Mouse (Mus musculus) olfactory bulb, adult 2 months (tissue): ENCODE measurements around the gene Scyl3.

ENCODE experiments used
- CTCF ChIP-seq: fragments of 200-500 bp; IDR thresholded peaks from 2 replicates; pipeline ENCODE4 v1.5.1; 2012; ENCODE audit warnings: low read depth, mild to moderate bottlenecking, low read length, moderate library complexity; ENCODE audit not compliant: insufficient read depth
- POLR2A ChIP-seq: fragments of 200-500 bp; IDR thresholded peaks from 2 replicates; pipeline ENCODE4 v1.6.1; 2012; ENCODE audit warnings: mild to moderate bottlenecking, low read depth, low read length, moderate library complexity; ENCODE audit not compliant: insufficient read depth

GRCm38 (mm10) chr1:163953396-163953795 lies 24.5 kb downstream of the Scyl3 start:
- TF ChIP-seq CTCF: no peak
- TF ChIP-seq POLR2A: no peak
